Mouse (Mus musculus): ENCODE data around the gene Akt3. TPM values are rescaled to one million over a fixed set of nuclear protein-coding genes. Genes with fewer than 3 reads are reported as not detected.

The Akt3 gene
- polyA plus RNA-seq, 1 experiment, result 20.2 TPM

GRCm38 (mm10) chr1:176997711-176998689 is 260.0 kb downstream of the Akt3 start:
- WGBS, result 90% methylated on average over 33 of the region's 33 CpGs
- Histone ChIP-seq H3K4me3 (replicated peaks; ENCODE audit: control insufficient read depth, low read depth, low read length) (no peak overlapping the region), H3K4me1 (ENCODE audit: control insufficient read depth, insufficient read depth, low read length) (peaks cover 13% of the 10 kb centered on the region), H3K27ac (ENCODE audit: control insufficient read depth, insufficient read depth, low read depth, low read length, poor library complexity) (no peak overlapping the region)
- TF ChIP-seq CTCF (IDR thresholded peaks at IDR 0.05; ENCODE audit: control insufficient read depth, insufficient read depth, low read length), result no peak

DNA sequence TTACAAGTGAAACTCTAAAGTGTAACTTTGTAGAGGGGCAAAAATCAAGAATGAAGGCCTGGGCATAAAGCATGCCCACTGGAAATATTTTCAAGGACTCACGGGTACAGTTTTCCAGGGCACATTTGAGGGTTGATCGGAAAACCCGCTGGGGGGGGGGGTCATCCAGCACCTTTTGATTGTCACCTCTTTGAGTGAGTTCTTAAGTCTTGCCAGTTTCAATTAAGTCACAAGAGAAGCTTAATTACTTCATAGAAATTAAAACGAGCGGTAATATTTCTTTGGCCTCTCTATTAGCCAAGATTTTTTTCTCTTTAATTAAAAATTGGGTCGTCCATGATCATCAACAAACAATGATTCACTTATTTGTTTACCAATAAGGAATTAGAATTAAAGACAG is 260.7 kb downstream of the Akt3 start:
- peak overlapping the region; percentile 43 for H3K27ac ChIP-seq (ENCODE audit: control insufficient read depth, insufficient read depth, low read depth, low read length, poor library complexity)
- no peak overlapping the region for H3K4me3 ChIP-seq (replicated peaks; ENCODE audit: control insufficient read depth, low read depth, low read length)
- TF ChIP-seq CTCF (IDR thresholded peaks at IDR 0.05; ENCODE audit: control insufficient read depth, insufficient read depth, low read length) (no peak), POLR2A (IDR thresholded peaks at IDR 0.05; ENCODE audit: borderline replicate concordance, control insufficient read depth, low read depth, low read length) (no peak)
- WGBS, result 81% methylated on average over 6 of the region's 6 CpGs
- peaks cover 13% of the 10 kb centered on the region for H3K4me1 ChIP-seq (ENCODE audit: control insufficient read depth, insufficient read depth, low read length)

- TF ChIP-seq POLR2A (IDR thresholded peaks at IDR 0.05; ENCODE audit: borderline replicate concordance, control insufficient read depth, low read depth, low read length) (no peak), CTCF (IDR thresholded peaks at IDR 0.05; ENCODE audit: control insufficient read depth, insufficient read depth, low read length) (no peak)
- 11% methylated on average over 16 of the region's 16 CpGs for WGBS
- H3K27ac ChIP-seq (ENCODE audit: control insufficient read depth, insufficient read depth, low read depth, low read length, poor library complexity), result peak overlapping the region; percentile 43
- H3K4me1 ChIP-seq (ENCODE audit: control insufficient read depth, insufficient read depth, low read length), result peaks cover 13% of the 10 kb centered on the region
- H3K4me3 ChIP-seq (replicated peaks; ENCODE audit: control insufficient read depth, low read depth, low read length), result peak overlapping the region; percentile 4
These were observed 261.3 kb downstream of the Akt3 start for GRCm38 (mm10) chr1:176996630-176997201.

DNA sequence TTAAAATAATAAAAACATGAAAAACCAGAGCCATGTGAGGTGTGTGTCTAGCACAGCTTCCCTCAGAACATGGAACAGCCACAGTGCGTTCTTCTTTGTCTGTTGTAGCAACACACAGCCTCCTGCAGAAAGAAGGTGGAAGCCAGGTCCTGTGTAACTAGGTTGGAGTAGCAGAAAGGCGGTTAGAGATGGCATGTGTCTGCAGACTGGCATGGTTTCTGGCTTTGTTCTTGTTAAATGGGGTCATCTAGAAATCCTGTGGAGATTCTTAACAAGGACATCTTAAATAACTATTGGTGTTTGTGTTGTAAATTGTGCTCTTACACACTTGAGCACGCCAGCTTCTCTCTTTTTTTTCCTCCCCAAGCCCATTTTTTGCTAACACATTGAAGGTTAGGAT is 261.8 kb downstream of the Akt3 start:
- TF ChIP-seq CTCF (IDR thresholded peaks at IDR 0.05; ENCODE audit: control insufficient read depth, insufficient read depth, low read length) (no peak), POLR2A (IDR thresholded peaks at IDR 0.05; ENCODE audit: borderline replicate concordance, control insufficient read depth, low read depth, low read length) (no peak)
- H3K4me3 ChIP-seq (replicated peaks; ENCODE audit: control insufficient read depth, low read depth, low read length), result no peak overlapping the region
- H3K4me1 ChIP-seq (ENCODE audit: control insufficient read depth, insufficient read depth, low read length), result peaks cover 13% of the 10 kb centered on the region
- H3K27ac ChIP-seq (ENCODE audit: control insufficient read depth, insufficient read depth, low read depth, low read length, poor library complexity), result no peak overlapping the region
- 49% methylated on average over 3 of the region's 3 CpGs for WGBS

DNA sequence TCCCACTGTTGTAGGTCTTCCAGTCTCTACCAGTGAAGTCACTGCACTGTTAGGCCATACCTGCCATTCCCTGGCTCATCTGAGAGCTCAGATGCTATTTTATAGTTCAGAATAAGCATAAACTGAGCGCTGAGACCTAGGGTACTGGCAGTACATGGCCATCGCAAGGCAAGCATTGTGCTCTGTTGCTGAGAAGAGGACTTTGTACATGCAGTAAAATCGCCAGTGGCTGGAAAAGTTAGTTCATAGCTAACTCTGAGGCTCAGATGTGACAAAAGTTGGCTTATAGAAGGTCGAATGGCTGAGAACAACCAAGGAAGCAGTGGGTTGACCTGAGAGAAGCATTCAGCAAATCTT is 262.6 kb downstream of the Akt3 start:
- WGBS, result 78% methylated on average over 4 of the region's 4 CpGs
- Histone ChIP-seq H3K4me1 (ENCODE audit: control insufficient read depth, insufficient read depth, low read length) (peaks cover 13% of the 10 kb centered on the region), H3K4me3 (replicated peaks; ENCODE audit: control insufficient read depth, low read depth, low read length) (no peak overlapping the region), H3K27ac (ENCODE audit: control insufficient read depth, insufficient read depth, low read depth, low read length, poor library complexity) (no peak overlapping the region)
- TF ChIP-seq CTCF (IDR thresholded peaks at IDR 0.05; ENCODE audit: control insufficient read depth, insufficient read depth, low read length) (no peak), POLR2A (IDR thresholded peaks at IDR 0.05; ENCODE audit: borderline replicate concordance, control insufficient read depth, low read depth, low read length) (no peak)

GRCm38 (mm10) chr1:176994707-176995418 is 263.1 kb downstream of the Akt3 start:
- 57% methylated on average over 11 of the region's 11 CpGs for WGBS
- Histone ChIP-seq H3K27ac (ENCODE audit: control insufficient read depth, insufficient read depth, low read depth, low read length, poor library complexity) (peak overlapping the region; percentile 10; the same call in 1 of the 2 replicates), H3K4me1 (ENCODE audit: control insufficient read depth, insufficient read depth, low read length) (peaks cover 13% of the 10 kb centered on the region), H3K4me3 (replicated peaks; ENCODE audit: control insufficient read depth, low read depth, low read length) (no peak overlapping the region)
- TF ChIP-seq CTCF (IDR thresholded peaks at IDR 0.05; ENCODE audit: control insufficient read depth, insufficient read depth, low read length) (no peak), POLR2A (IDR thresholded peaks at IDR 0.05; ENCODE audit: borderline replicate concordance, control insufficient read depth, low read depth, low read length) (no peak)

DNA sequence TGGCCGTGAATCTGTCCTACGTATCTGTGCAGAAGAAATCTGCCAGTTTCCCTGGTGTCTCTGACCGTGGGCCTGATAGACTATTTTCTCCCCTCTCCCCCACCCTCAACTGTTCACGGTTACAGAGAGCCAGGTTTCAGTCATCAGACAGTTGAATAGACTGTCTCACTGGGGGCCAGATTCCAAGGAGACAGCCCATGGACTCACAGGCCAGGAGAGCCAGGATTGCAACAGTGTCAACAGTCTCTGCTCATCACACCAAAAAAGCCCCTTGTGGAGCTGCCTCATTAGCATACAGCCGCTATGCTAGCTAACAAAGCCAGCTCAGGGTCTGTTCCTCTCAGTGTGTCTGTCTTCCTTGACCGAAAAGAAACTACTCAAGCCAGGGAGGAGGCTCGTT is 263.9 kb downstream of the Akt3 start:
- TF ChIP-seq CTCF (IDR thresholded peaks at IDR 0.05; ENCODE audit: control insufficient read depth, insufficient read depth, low read length) (no peak), POLR2A (IDR thresholded peaks at IDR 0.05; ENCODE audit: borderline replicate concordance, control insufficient read depth, low read depth, low read length) (no peak)
- Histone ChIP-seq H3K4me3 (replicated peaks; ENCODE audit: control insufficient read depth, low read depth, low read length) (no peak overlapping the region), H3K4me1 (ENCODE audit: control insufficient read depth, insufficient read depth, low read length) (peaks cover 10% of the 10 kb centered on the region), H3K27ac (ENCODE audit: control insufficient read depth, insufficient read depth, low read depth, low read length, poor library complexity) (no peak overlapping the region; the same call in 1 of the 2 replicates)
- 11% methylated on average over 7 of the region's 7 CpGs for WGBS
